Mouse (Mus musculus): ENCODE data around the gene Znfx1.

- TF ChIP-seq POLR2A (IDR thresholded peaks at IDR 0.05; ENCODE audit: insufficient read depth, low read length): no peak
- no peak for TF ChIP-seq CTCF (IDR thresholded peaks at IDR 0.05; ENCODE audit: low read depth, low read length)
These were observed 66.3 kb downstream of the Znfx1 start for GRCm38 (mm10) chr2:166996533-166996894.

All from ES-Bruce4 (cell line).